ENCODE assay signal across 10 mouse cellular contexts in genomic region chr12:70783475-70784239, GRCm38 (mm10). TPM values are rescaled to one million over a fixed set of nuclear protein-coding genes. Genes with fewer than 3 reads are reported as not detected.
A peak's percentile ranks its signal among the peaks of the same experiment; 100 is the strongest.
DNase-seq lines count a peak whose midpoint lies in the region; ATAC-seq and TF ChIP-seq lines count a peak whose summit lies in the region.
"Had no signal": no experiment of that assay in that cellular context is flagged by ENCODE, and none has a peak within 500 bp of the region (broad histone marks: within the 10 kb centered on the region; RNA-seq: fewer than 3 reads in every experiment).

No protein-coding gene starts in this region.

- no peak for ATAC-seq in heart, embryonic 15.5 days (replicated peaks; ENCODE audit: insufficient number of reproducible peaks, insufficient read depth, low FRiP score, low read depth)
- ATAC-seq in embryonic facial prominence, embryonic 11.5 days (replicated peaks; ENCODE audit: insufficient number of reproducible peaks, low FRiP score, low TSS enrichment, low read depth): peak; percentile 74

- TF ChIP-seq CTCF in heart, adult 2 months (IDR thresholded peaks at IDR 0.05): no peak

- H3K27ac ChIP-seq in heart, embryonic 15.5 days: no peak overlapping the region
- H3K27ac ChIP-seq in heart, adult 2 months: no peak overlapping the region
- H3K27ac ChIP-seq in embryonic facial prominence, embryonic 11.5 days (replicated peaks; ENCODE audit: low read depth, low read length): no peak overlapping the region
- H3K27ac ChIP-seq in limb, embryonic 10.5 days: peak overlapping the region; percentile 50; the same call in 1 of the 2 replicates
- H3K27ac ChIP-seq: liver, embryonic 13.5 days had no signal

- no peak overlapping the region for H3K4me3 ChIP-seq in heart, embryonic 15.5 days
- no peak overlapping the region for H3K4me3 ChIP-seq in heart, adult 2 months
- H3K4me3 ChIP-seq in embryonic facial prominence, embryonic 11.5 days (ENCODE audit: low read depth, low read length): no peak overlapping the region
- peak overlapping the region; percentile 1 for H3K4me3 ChIP-seq in limb, embryonic 10.5 days
- H3K4me3 ChIP-seq: liver, embryonic 13.5 days had no signal

- WGBS in heart, embryonic 15.5 days: 26% methylated on average over 22 of the region's 22 CpGs
- WGBS in heart, adult 2 months: 46% methylated on average over 22 of the region's 22 CpGs
- 21% methylated on average over 22 of the region's 22 CpGs for WGBS in embryonic facial prominence, embryonic 11.5 days
- WGBS in limb, embryonic 10.5 days: 16% methylated on average over 22 of the region's 22 CpGs

- H3K4me2 ChIP-seq in heart, embryonic 15.5 days: peak overlapping the region; percentile 18; the same call in 1 of the 2 replicates
- H3K4me2 ChIP-seq in embryonic facial prominence, embryonic 11.5 days (ENCODE audit: low read depth, low read length): peak overlapping the region; percentile 2; the same call in 1 of the 2 replicates
- H3K4me2 ChIP-seq: liver, embryonic 13.5 days had no signal

- TF ChIP-seq EP300 in heart, adult 2 months (IDR thresholded peaks at IDR 0.05; ENCODE audit: insufficient read depth, low read depth, low read length): no peak

- TF ChIP-seq POLR2A in heart, adult 2 months (IDR thresholded peaks at IDR 0.05; ENCODE audit: insufficient read depth, low read depth, low read length): no peak

- intact Hi-C loops in heart, adult 2 months (cut with DNase I): no loop called here

- H3K9me3 ChIP-seq in heart, embryonic 15.5 days (replicated peaks): no peaks in the 10 kb centered on the region
- H3K9me3 ChIP-seq in embryonic facial prominence, embryonic 11.5 days (replicated peaks; ENCODE audit: control insufficient read depth, low read length): no peaks in the 10 kb centered on the region
- no peaks in the 10 kb centered on the region for H3K9me3 ChIP-seq in limb, embryonic 10.5 days (replicated peaks)
- H3K9me3 ChIP-seq: liver, embryonic 13.5 days had no signal

- H3K9ac ChIP-seq in heart, embryonic 15.5 days: no peak overlapping the region
- H3K9ac ChIP-seq in heart, adult 2 months (ENCODE audit: low read depth, low read length): no peak overlapping the region
- H3K9ac ChIP-seq in embryonic facial prominence, embryonic 11.5 days (replicated peaks; ENCODE audit: low read length): no peak overlapping the region; the same call in none of the 2 replicates
- H3K9ac ChIP-seq: liver, embryonic 13.5 days had no signal

- H3K4me1 ChIP-seq in heart, embryonic 15.5 days (replicated peaks): peaks cover 10% of the 10 kb centered on the region
- H3K4me1 ChIP-seq in heart, adult 2 months (ENCODE audit: control insufficient read depth, insufficient read depth, low read length): no peaks in the 10 kb centered on the region; the same call in none of the 2 replicates
- H3K4me1 ChIP-seq in embryonic facial prominence, embryonic 11.5 days (ENCODE audit: control insufficient read depth, insufficient read depth, low read length): no peaks in the 10 kb centered on the region
- H3K4me1 ChIP-seq in limb, embryonic 10.5 days: peaks cover 25% of the 10 kb centered on the region

- H3K27me3 ChIP-seq in heart, embryonic 15.5 days: no peaks in the 10 kb centered on the region
- no peaks in the 10 kb centered on the region for H3K27me3 ChIP-seq in heart, adult 2 months (ENCODE audit: control insufficient read depth, insufficient read depth, low read length)
- H3K27me3 ChIP-seq in embryonic facial prominence, embryonic 11.5 days (ENCODE audit: control insufficient read depth, insufficient read depth, low read length): no peaks in the 10 kb centered on the region
- H3K27me3 ChIP-seq in limb, embryonic 10.5 days (ENCODE audit: low read depth, poor library complexity, severe bottlenecking): no peaks in the 10 kb centered on the region

- no peaks in the 10 kb centered on the region for H3K79me2 ChIP-seq in heart, adult 2 months (replicated peaks; ENCODE audit: control insufficient read depth, insufficient read depth, low read length)

- DNase-seq in heart, adult 2 months: no peak
- peak; percentile 35 for DNase-seq in embryonic facial prominence, embryonic 11.5 days (ENCODE audit: low spot score)
- peak; percentile 45 for DNase-seq in limb, embryonic 10.5 days (ENCODE audit: low spot score)
- peak; percentile 51 for DNase-seq in neural tube, embryonic 10.5 days (ENCODE audit: extremely low spot score, low spot score)
- no peak for DNase-seq in urinary bladder, postnatal 36 days (ENCODE audit: low spot score in 2 of 2)
- DNase-seq in thymus, postnatal 4 days: no peak
- no peak for DNase-seq in thymus, postnatal 10 days (ENCODE audit: low spot score in 2 of 2)
- DNase-seq: liver, embryonic 13.5 days; right cerebral cortex, adult 18-20 months had no signal

- H3K36me3 ChIP-seq in heart, embryonic 15.5 days: no peaks in the 10 kb centered on the region
- H3K36me3 ChIP-seq in heart, adult 2 months (ENCODE audit: control insufficient read depth, insufficient read depth, low read length): no peaks in the 10 kb centered on the region
- no peaks in the 10 kb centered on the region for H3K36me3 ChIP-seq in embryonic facial prominence, embryonic 11.5 days (replicated peaks; ENCODE audit: control insufficient read depth, insufficient read depth, low read depth, low read length)
- no peaks in the 10 kb centered on the region for H3K36me3 ChIP-seq in limb, embryonic 10.5 days
- H3K36me3 ChIP-seq: liver, embryonic 13.5 days had no signal

RNA-seq across cellular contexts. Expression of gene Frmd6, which starts 41.7 kb away (rescaled TPM):
- polyA plus RNA-seq in heart, embryonic 15.5 days (2015; fragmentation: Nextera tagmentation; extraction: Ambion mirVana): 23.0 and 26.0 TPM in 2 replicates
- total RNA-seq in heart, adult 2 months (2021): 10 to 100 TPM; 31.4 to 33.2 TPM
- polyA plus RNA-seq in heart, adult 2 months (2012; rRNA removed): 17.3 and 28.7 TPM in 2 replicates
- polyA plus RNA-seq in embryonic facial prominence, embryonic 11.5 days (2014; fragmentation: Nextera tagmentation; extraction: Ambion mirVana): 63.5 and 68.9 TPM in 2 replicates
- 47.9 and 55.6 TPM in 2 replicates for polyA plus RNA-seq in limb, embryonic 10.5 days (2016; fragmentation: Nextera tagmentation; extraction: Ambion mirVana)

Comparison
In these comparisons a context has a peak if more than half of its experiments do, and no peak if none do; other contexts are left out.
1. DNase-seq: peak in embryonic facial prominence, embryonic 11.5 days (single experiment), limb, embryonic 10.5 days (single experiment) and neural tube, embryonic 10.5 days (single experiment); none in heart, adult 2 months (0 of 2), urinary bladder, postnatal 36 days (0 of 2), thymus, postnatal 4 days (single experiment) and thymus, postnatal 10 days (0 of 2).